Mouse (Mus musculus) c-Kit-positive CD71-negative TER-119-negative erythroid progenitor cells, embryonic 14.5 days (primary cell): ENCODE results near the gene Pi16.
A peak's percentile ranks its signal among the peaks of the same experiment; 100 is the strongest.
"Not testable (repeated sequence)": the region's sequence is repeated elsewhere in the genome, so short reads cannot be mapped to it uniquely, and the experiment has no call there.

Experiments used
- DNase-seq: peaks from one replicate; pipeline ENCODE4 v3.0.0-alpha.2; 2013; ENCODE audit warnings: low read depth

Gene Pi16

GRCm38 (mm10) chr17:29330671-29331410 is 13.4 kb downstream of the Pi16 start:
- DNase-seq, result no peak

- DNase-seq, result no peak
Observed at GRCm38 (mm10) chr17:29332186-29332685, 14.8 kb downstream of the Pi16 start.

DNA sequence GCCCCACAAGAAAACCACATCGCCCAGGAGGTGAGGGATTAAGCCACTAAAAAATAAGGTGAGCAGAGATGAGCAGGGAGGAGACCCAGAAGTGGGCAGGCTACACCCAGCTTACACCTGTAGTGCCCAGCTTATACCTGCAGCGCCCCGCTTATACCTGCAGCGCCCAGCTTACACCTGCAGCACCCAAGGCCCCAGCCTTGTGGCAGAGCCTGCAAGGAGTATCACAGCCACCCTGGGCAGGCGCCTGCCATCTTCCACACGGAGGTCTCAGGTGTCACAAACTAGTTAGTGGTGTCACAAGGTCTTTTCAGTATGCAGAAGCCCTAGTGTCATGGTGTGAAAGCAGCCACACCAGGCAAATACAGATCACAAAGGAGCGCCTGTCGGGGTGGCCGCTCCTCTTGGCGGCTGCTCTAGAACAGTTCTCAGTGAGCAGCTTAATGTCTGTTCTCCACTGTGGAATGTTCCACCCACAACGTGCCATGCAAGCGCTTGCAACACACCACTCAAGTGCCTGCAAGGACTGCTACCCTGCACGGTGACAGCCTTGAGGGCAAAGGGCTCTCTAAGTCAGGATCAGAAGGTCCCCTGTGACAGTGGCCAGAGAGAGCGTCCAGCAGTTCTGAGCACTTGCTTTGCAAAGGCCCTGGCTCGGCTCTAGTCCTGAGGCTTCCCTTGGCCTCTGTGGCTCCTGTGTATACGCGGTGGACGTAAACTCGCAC is 18.9 kb downstream of the Pi16 start:
- no peak for DNase-seq

GRCm38 (mm10) chr17:29337979-29338823 is 20.7 kb downstream of the Pi16 start:
- no peak for DNase-seq

GRCm38 (mm10) chr17:29339170-29339768 is 21.8 kb downstream of the Pi16 start:
- no peak for DNase-seq

- DNase-seq, result no peak
Observed at GRCm38 (mm10) chr17:29340406-29341261, 23.2 kb downstream of the Pi16 start.

- no peak for DNase-seq
Observed at GRCm38 (mm10) chr17:29341591-29342003, 24.1 kb downstream of the Pi16 start.

GRCm38 (mm10) chr17:29342010-29342910 is 24.8 kb downstream of the Pi16 start:
- DNase-seq, result no peak

DNA sequence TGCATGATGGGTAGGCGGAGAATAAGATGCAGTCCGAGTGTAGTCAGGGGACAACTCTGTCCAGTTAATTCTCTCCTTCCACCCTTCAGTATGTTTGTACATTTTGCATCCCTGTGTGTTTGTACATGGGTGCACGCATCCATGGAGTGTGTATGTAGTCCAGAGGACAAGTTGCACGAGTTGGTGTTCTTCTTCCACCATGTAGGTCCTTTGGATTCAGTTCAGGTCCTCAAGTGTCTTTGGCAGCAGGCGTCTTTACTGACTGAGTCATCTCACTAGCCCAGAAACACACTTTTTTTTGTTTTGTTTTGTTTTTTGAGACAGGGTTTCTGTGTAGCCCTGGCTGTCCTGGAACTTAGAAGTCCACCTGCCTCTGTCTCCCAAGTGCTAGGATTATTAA is 25.8 kb downstream of the Pi16 start:
- no peak for DNase-seq

DNA sequence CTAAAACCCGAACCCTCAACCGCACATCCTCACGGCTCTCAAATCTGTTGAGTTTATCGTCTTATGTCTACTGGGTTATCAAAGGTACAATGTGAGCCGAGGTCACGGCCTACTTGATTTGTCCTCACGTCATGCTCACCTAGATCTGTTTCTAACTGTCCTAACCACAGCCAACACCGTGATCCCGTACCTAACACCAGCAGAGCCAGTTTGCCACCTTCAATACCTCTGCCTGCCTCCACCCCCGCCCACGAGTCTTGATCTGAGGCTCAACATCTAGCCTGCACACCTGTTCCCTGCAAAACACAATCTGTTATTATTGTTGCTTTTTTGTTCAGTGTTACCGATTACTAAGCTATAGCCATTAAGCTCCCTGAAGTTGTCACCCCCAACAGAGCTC is 27.8 kb downstream of the Pi16 start:
- DNase-seq, result no peak

DNA sequence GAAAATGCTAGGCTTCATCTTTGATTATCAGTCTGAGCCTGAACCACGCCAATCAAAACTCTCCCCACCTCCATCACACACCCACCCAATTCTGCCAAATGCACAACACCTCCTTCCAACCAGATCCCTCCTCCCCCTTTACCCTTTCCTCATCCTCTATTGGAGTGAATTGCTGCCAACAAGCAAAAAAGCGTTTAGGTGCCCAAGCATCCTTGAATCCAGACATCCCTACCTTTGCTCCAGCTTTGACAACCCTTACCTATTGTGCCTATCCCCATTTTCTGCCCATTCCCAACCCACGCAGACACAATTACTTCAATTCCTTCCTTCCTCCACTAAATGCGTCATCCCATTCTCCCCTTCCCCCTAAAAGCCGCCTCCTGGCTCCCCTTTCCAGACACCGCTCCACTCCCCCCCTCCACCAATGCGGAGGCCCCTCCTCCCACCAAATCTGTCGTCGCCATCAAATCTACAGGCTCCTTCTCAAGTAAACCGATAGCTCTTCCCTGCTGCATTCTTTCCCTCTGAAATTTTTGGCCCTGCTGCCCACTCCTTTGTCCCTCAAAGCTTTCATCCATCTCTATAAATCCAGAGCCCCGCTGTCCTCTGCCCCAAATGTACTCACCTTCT is 29.1 kb downstream of the Pi16 start:
- no peak for DNase-seq

- DNase-seq, result no peak
Observed at GRCm38 (mm10) chr17:29347126-29347644, 29.7 kb downstream of the Pi16 start.

GRCm38 (mm10) chr17:29347645-29348256 is 30.3 kb downstream of the Pi16 start, which contains the start of gene Mtch1:
Gene Mtch1, minus strand, starts transcription at chr17:29347934.
- DNase-seq, result peak; percentile 99

- no peak for DNase-seq
Observed at GRCm38 (mm10) chr17:29348996-29349395, 31.5 kb downstream of the Pi16 start.

DNA sequence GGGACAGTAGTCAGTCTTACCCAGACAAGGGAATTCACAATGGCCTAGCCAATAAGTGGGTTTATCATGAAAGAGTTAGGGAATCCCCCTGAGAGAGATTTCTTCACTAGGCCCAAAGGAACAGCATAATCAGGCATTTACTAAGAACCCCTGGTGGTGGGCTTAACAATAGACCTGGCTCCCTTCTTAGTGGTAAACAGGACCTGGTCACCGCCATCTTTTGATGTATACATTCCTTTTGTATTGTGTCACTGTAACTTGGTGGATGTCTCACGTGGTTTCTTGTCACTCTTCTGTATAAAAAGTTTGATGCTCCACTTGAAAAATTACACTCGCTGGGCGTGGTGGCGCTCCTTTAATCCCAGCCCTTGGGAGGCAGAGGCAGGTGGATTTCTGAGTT is 33.6 kb downstream of the Pi16 start:
- DNase-seq, result not testable (repeated sequence)

GRCm38 (mm10) chr17:29355461-29355840 is 38.0 kb downstream of the Pi16 start:
- DNase-seq, result no peak

DNA sequence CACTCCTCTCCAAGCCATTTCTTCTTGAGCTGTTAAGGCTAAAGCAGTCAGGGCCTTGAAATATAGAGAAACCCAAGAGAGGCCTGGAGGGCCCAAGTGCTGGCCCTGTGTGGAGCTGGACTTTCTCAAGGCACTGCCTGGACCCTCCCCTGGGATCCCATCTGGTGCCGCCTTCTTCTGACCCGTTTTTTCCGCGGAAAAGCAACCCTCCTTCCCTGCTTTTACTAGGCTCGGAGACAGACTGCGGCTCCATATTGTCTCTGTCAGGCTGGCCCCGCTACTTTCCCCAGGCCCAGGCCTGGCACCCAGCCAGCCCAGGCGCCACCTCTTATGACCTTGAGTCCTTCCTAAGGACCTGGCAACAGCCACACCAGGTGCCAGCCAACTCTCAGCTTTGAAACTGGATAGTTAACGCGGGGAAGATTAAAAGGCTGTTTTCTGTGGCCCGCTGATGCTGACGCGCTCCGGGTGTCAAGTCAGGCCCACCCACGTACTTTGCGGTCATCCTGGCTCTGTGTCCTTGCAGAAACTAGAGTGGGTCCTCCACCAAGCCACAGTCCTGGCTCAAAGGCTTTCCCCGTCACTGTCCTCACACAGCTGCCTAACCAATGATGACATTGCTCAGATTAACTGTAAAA is 38.5 kb downstream of the Pi16 start:
- no peak for DNase-seq

DNA sequence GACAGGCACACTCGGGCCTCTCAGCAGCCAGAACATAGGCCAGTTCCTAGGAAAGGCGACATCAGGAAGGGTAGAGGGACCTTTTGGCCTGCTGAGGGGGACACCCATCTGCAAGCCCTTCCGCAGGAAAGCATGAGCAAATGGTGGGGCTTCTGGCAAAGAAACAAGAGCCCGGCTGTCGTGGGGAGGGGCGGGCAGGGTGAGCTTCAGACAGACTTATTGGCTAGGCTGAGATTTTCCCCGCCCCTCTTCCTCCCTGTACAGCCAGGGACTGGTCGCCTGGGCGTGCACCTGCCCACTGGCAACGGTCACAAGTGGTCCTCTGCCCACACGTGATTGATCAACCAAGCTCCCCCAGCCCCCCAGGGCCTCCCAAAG is 39.0 kb downstream of the Pi16 start:
- DNase-seq, result no peak
